Comparison of ENCODE assay signal across 9 mouse cellular contexts in the genomic region with DNA sequence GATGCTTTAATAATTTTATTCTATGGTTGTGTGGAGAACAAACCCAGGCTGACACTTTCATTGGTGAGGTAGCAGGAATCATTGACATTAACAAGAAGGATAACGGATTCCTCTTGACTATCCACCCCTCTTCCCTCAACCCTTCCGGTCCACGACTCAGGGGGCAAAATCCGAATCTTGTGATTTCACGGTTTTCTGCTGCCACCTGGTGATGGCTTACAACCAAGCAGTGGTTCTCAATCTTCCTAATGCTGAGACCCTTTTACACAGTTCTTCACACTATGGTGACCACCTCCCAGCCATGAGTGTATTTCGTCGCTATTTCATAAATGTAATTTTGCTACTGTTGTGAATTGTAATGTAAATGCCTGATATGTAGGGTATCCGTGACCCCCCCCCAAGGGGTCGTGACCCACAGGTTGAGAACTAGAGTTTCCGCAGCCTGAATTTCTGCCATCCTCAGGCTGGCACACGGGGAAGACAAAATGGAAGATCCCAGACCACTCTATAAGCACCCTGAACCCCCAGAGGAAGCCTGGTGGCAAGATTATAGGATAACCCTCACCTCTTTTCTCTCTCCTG. TPM values are rescaled to one million over a fixed set of nuclear protein-coding genes. Genes with fewer than 3 reads are reported as not detected.
DNase-seq lines count a peak whose midpoint lies in the region; ATAC-seq and TF ChIP-seq lines count a peak whose summit lies in the region.
"Had no signal": no experiment of that assay in that cellular context is flagged by ENCODE, and none has a peak within 500 bp of the region (broad histone marks: within the 10 kb centered on the region; RNA-seq: fewer than 3 reads in every experiment).

No protein-coding gene starts in this region.

- 48% methylated on average over 11 of the region's 11 CpGs for WGBS in small intestine, adult 2 months

- DNase-seq in layer of hippocampus, postnatal 10 days (ENCODE audit: low spot score in 2 of 2) = peak; percentile 19 to 38
- no peak for DNase-seq in layer of hippocampus, adult 18-20 months (ENCODE audit: low spot score in 2 of 2)
- DNase-seq in Patski (ENCODE audit: low read depth, low spot score) = peak; percentile 3
- DNase-seq in induced T-regulatory cell, adult 2 months (ENCODE audit: low read depth) = peak; percentile 73
- DNase-seq in layer of hippocampus, adult 9-10 months (ENCODE audit: low spot score) = no peak
- no peak for DNase-seq in left cerebral cortex, adult 8-10 months (ENCODE audit: low spot score in 2 of 2)
- no peak for DNase-seq in ovary, postnatal 36 days (ENCODE audit: low spot score)

- CTCF ChIA-PET in Patski (lab: Charles Lee) = interaction anchor here (0.7 to 1.3 kb wide), 6 partner anchors 12 to 337 kb away, joined by 3 to 5 read pairs (median 4); no protein-coding TSS in a partner anchor

- H3K27ac ChIP-seq in small intestine, adult 2 months (ENCODE audit: insufficient read depth, low read depth, low read length) = 0 out of 2 replicates have a peak overlapping the region, but pooled peaks have one; percentile 36
- H3K27ac ChIP-seq: neural tube, embryonic 12.5 days had no signal

- no peak for TF ChIP-seq POLR2A in small intestine, adult 2 months (IDR thresholded peaks at IDR 0.05; ENCODE audit: low read depth, low read length)

- in situ Hi-C loops in Patski (cut with MboI; ENCODE audit: low pct_unique_long_range_greater_than_20kb) = loop anchor here (5.0 to 25.0 kb wide), 3 partner anchors 333 to 773 kb away; no protein-coding TSS in a partner anchor

- POLR2A ChIA-PET in Patski (lab: Charles Lee) = no interaction called here

- peak; percentile 81 for TF ChIP-seq CTCF in Patski (IDR thresholded peaks at IDR 0.05)
- TF ChIP-seq CTCF in small intestine, adult 2 months (IDR thresholded peaks at IDR 0.05; ENCODE audit: extremely low read depth, insufficient read length, insufficient replicate concordance, low read depth, low read length) = peak; percentile 29; the same call in 1 of the 2 replicates

- H3K36me3 ChIP-seq in small intestine, adult 2 months (ENCODE audit: control insufficient read depth, insufficient read depth, low read length) = no peaks in the 10 kb centered on the region
- H3K36me3 ChIP-seq: neural tube, embryonic 12.5 days had no signal

- peak; percentile 27 for ATAC-seq in Patski

- peaks cover 14% of the 10 kb centered on the region for H3K27me3 ChIP-seq in Patski
- H3K27me3 ChIP-seq in small intestine, adult 2 months (ENCODE audit: control insufficient read depth, insufficient read depth, low read length) = no peaks in the 10 kb centered on the region
- H3K27me3 ChIP-seq: neural tube, embryonic 12.5 days had no signal

- H3K4me1 ChIP-seq in small intestine, adult 2 months (ENCODE audit: control insufficient read depth, insufficient read depth, insufficient read length, low read length) = no peaks in the 10 kb centered on the region
- H3K4me1 ChIP-seq: neural tube, embryonic 12.5 days had no signal

- no peak overlapping the region for H3K4me3 ChIP-seq in small intestine, adult 2 months (ENCODE audit: low read depth, low read length)
- H3K4me3 ChIP-seq: neural tube, embryonic 12.5 days had no signal

RNA-seq across cellular contexts. Expression of a gene that starts 52.7 kb away (rescaled TPM):
- under 1 TPM; 0.33 to 0.62 TPM for total RNA-seq in layer of hippocampus, postnatal 10 days (2021)
- not detected for total RNA-seq in layer of hippocampus, adult 18-20 months (2021)
- not detected for polyA plus RNA-seq in Patski (2021)
- 0.22 and 0.33 TPM in 2 replicates for polyA plus RNA-seq in small intestine, adult 2 months (2012; rRNA removed)
- under 1 TPM in 3 of 4 experiments, not detected in 1; 0.19 to 0.64 (median 0.36) TPM for total RNA-seq in left cerebral cortex, adult 8-10 months (2022)

Comparison
In these comparisons a context has a peak if more than half of its experiments do, and no peak if none do; other contexts are left out.
1. DNase-seq: peak in layer of hippocampus, postnatal 10 days (2 of 2), Patski (single experiment) and induced T-regulatory cell, adult 2 months (single experiment); none in layer of hippocampus, adult 18-20 months (0 of 2), layer of hippocampus, adult 9-10 months (single experiment), left cerebral cortex, adult 8-10 months (0 of 2) and ovary, postnatal 36 days (single experiment).